In the genomic region with DNA sequence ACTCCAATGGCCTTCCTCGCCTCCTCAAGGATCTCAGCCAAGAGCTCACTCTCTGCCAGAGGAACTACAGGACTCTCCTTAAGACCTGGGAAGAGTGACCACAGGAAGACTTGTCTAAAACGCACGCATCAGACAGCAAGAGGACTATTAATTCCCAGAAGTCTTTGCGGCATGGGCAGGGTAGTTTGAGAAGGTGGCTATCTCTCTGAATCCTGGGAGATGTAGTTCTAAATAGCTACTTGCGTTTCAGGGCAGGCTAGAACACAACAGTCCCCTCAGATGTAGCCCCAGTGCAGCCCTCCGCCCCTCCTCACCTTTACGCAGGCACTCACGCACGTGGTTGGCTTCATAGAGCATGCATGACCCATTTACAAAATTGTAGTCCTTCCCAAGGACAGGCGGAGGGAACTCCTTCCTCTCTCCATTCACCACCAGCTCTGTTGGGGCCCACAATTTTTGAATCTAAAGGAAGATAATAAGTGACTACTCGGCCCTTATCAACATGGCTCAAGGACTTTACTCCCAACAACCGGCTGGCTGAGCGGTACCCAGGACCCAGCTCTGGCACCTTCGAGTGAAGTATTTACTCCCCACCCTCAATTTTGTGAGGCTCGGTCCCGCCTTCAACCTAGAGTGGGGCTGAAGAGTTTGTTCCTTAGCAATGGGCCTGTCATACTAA, we compare ENCODE assay signal across 8 mouse cellular contexts. TPM values are rescaled to one million over a fixed set of nuclear protein-coding genes. Genes with fewer than 3 reads are reported as not detected.
A peak's percentile ranks its signal among the peaks of the same experiment; 100 is the strongest.
DNase-seq lines count a peak whose midpoint lies in the region; ATAC-seq and TF ChIP-seq lines count a peak whose summit lies in the region.

No protein-coding gene starts in this region.

- intact Hi-C loops in heart, adult 2 months (cut with DNase I), result no loop called here
- intact Hi-C loops in heart, postnatal 36 days (cut with DNase I), result no loop called here

- DNase-seq in heart, adult 2 months, result no peak
- DNase-seq in heart, postnatal 36 days, result no peak
- DNase-seq in ZHBTc4 (ENCODE audit: low read depth, low spot score), result peak; percentile 84
- DNase-seq in lung, postnatal 0 days (ENCODE audit: low spot score), result peak; percentile 72
- no peak for DNase-seq in layer of hippocampus, postnatal 25 days (ENCODE audit: extremely low spot score in 1 of 2, low spot score in 1 of 2)
- no peak for DNase-seq in ovary, adult 18-20 months (ENCODE audit: low spot score)
- DNase-seq in spleen, postnatal 36 days (ENCODE audit: low spot score in 2 of 2), result no peak

- TF ChIP-seq EP300 in heart, adult 2 months (IDR thresholded peaks at IDR 0.05; ENCODE audit: insufficient read depth, low read depth, low read length), result no peak
- TF ChIP-seq EP300 in lung, postnatal 0 days (IDR thresholded peaks at IDR 0.05), result no peak

- no peaks in the 10 kb centered on the region for H3K27me3 ChIP-seq in heart, adult 2 months (ENCODE audit: control insufficient read depth, insufficient read depth, low read length)
- no peaks in the 10 kb centered on the region for H3K27me3 ChIP-seq in intestine, postnatal 0 days (replicated peaks; ENCODE audit: control insufficient read depth, insufficient read depth, low read length)
- H3K27me3 ChIP-seq in lung, postnatal 0 days (replicated peaks; ENCODE audit: insufficient read depth, low read length), result no peaks in the 10 kb centered on the region

- no peaks in the 10 kb centered on the region for H3K9me3 ChIP-seq in intestine, postnatal 0 days (ENCODE audit: control insufficient read depth)
- no peaks in the 10 kb centered on the region for H3K9me3 ChIP-seq in lung, postnatal 0 days (ENCODE audit: low read length)

- peak overlapping the region; percentile 51; the same call in 1 of the 2 replicates for H3K27ac ChIP-seq in heart, adult 2 months
- H3K27ac ChIP-seq in intestine, postnatal 0 days (ENCODE audit: low read depth, low read length), result peak overlapping the region; percentile 69; the same call in 1 of the 2 replicates
- H3K27ac ChIP-seq in lung, postnatal 0 days (ENCODE audit: low read length), result no peak overlapping the region

- WGBS in heart, adult 2 months, result 67% methylated on average over 16 of the region's 16 CpGs
- WGBS in intestine, postnatal 0 days, result 32% methylated on average over 16 of the region's 16 CpGs
- WGBS in lung, postnatal 0 days, result 51% methylated on average over 16 of the region's 16 CpGs

- H3K9ac ChIP-seq in heart, adult 2 months (ENCODE audit: low read depth, low read length), result peak overlapping the region; percentile 42
- no peak overlapping the region for H3K9ac ChIP-seq in intestine, postnatal 0 days (ENCODE audit: low read depth, low read length)
- H3K9ac ChIP-seq in lung, postnatal 0 days (replicated peaks; ENCODE audit: low read depth), result no peak overlapping the region

- 0 out of 2 replicates have a peak, but pooled peaks have one; percentile 29 for TF ChIP-seq POLR2A in heart, adult 2 months (IDR thresholded peaks at IDR 0.05; ENCODE audit: insufficient read depth, low read depth, low read length)

- H3K4me1 ChIP-seq in heart, adult 2 months (ENCODE audit: control insufficient read depth, insufficient read depth, low read length), result no peaks in the 10 kb centered on the region
- H3K4me1 ChIP-seq in intestine, postnatal 0 days (replicated peaks; ENCODE audit: control insufficient read depth, insufficient read depth, low read length), result no peaks in the 10 kb centered on the region
- H3K4me1 ChIP-seq in lung, postnatal 0 days (ENCODE audit: insufficient read depth, low read depth, low read length), result 0 out of 2 replicates have a peak, but pooled peaks cover 2% of the 10 kb centered on the region

- H3K36me3 ChIP-seq in heart, adult 2 months (ENCODE audit: control insufficient read depth, insufficient read depth, low read length), result no peaks in the 10 kb centered on the region
- no peaks in the 10 kb centered on the region for H3K36me3 ChIP-seq in intestine, postnatal 0 days (ENCODE audit: control insufficient read depth, insufficient read depth)
- H3K36me3 ChIP-seq in lung, postnatal 0 days (ENCODE audit: insufficient read depth, low read length), result no peaks in the 10 kb centered on the region

- peak; percentile 69 for ATAC-seq in intestine, postnatal 0 days
- peak; percentile 55 for ATAC-seq in lung, postnatal 0 days

- peak overlapping the region; percentile 39; the same call in 1 of the 2 replicates for H3K4me3 ChIP-seq in heart, adult 2 months
- H3K4me3 ChIP-seq in intestine, postnatal 0 days (ENCODE audit: low read depth, low read length), result peak overlapping the region; percentile 17
- 0 out of 2 replicates have a peak overlapping the region, but pooled peaks have one; percentile 12 for H3K4me3 ChIP-seq in lung, postnatal 0 days (ENCODE audit: low read depth, low read length)

- peak overlapping the region; percentile 59 for H3K4me2 ChIP-seq in intestine, postnatal 0 days (replicated peaks; ENCODE audit: low read depth)
- 0 out of 2 replicates have a peak overlapping the region, but pooled peaks have one; percentile 20 for H3K4me2 ChIP-seq in lung, postnatal 0 days (replicated peaks; ENCODE audit: low read depth, low read length)

- no peaks in the 10 kb centered on the region for H3K79me2 ChIP-seq in heart, adult 2 months (replicated peaks; ENCODE audit: control insufficient read depth, insufficient read depth, low read length)

- TF ChIP-seq CTCF in heart, adult 2 months (IDR thresholded peaks at IDR 0.05), result no peak
- TF ChIP-seq CTCF in intestine, postnatal 0 days (IDR thresholded peaks at IDR 0.05; ENCODE audit: low read depth), result no peak
- TF ChIP-seq CTCF in lung, postnatal 0 days (IDR thresholded peaks at IDR 0.05), result no peak

RNA-seq across cellular contexts. Expression of gene Tulp2, which starts 6.2 kb away (rescaled TPM):
- total RNA-seq in heart, adult 2 months (2021), result not detected
- 0.20 and 0.27 TPM in 2 replicates for polyA plus RNA-seq in heart, adult 2 months (2012; rRNA removed)
- total RNA-seq in heart, postnatal 36 days (2021), result under 1 TPM in 1 of 2 experiments, not detected in 1; 0.16 TPM
- polyA plus RNA-seq in intestine, postnatal 0 days (2015; fragmentation: Nextera tagmentation; extraction: Ambion mirVana), result 0.65 and 0.78 TPM in 2 replicates
- polyA plus RNA-seq in lung, postnatal 0 days (2015; fragmentation: Nextera tagmentation; extraction: Ambion mirVana), result 0.25 and 0.52 TPM in 2 replicates
- not detected for total RNA-seq in layer of hippocampus, postnatal 25 days (2021)

RNA-seq across cellular contexts. Expression of gene Bax, which starts 8.7 kb away (rescaled TPM):
- 10 to 100 TPM; 21.9 to 25.9 TPM for total RNA-seq in heart, adult 2 months (2021)
- polyA plus RNA-seq in heart, adult 2 months (2012; rRNA removed), result 46.6 and 47.2 TPM in 2 replicates
- 10 to 100 TPM; 26.9 to 28.5 TPM for total RNA-seq in heart, postnatal 36 days (2021)
- 173 and 180 TPM in 2 replicates for polyA plus RNA-seq in intestine, postnatal 0 days (2015; fragmentation: Nextera tagmentation; extraction: Ambion mirVana)
- 144 and 155 TPM in 2 replicates for polyA plus RNA-seq in lung, postnatal 0 days (2015; fragmentation: Nextera tagmentation; extraction: Ambion mirVana)
- total RNA-seq in layer of hippocampus, postnatal 25 days (2021), result 10 to 100 TPM; 81.6 to 82.1 TPM

RNA-seq across cellular contexts. Expression of gene Gm45808, which starts 11.2 kb away (rescaled TPM):
- total RNA-seq in heart, adult 2 months (2021), result 1 to 10 TPM; 4.8 to 8.1 TPM
- 1.6 and 2.5 TPM in 2 replicates for polyA plus RNA-seq in heart, adult 2 months (2012; rRNA removed)
- total RNA-seq in heart, postnatal 36 days (2021), result 1 to 10 TPM; 5.4 to 5.8 TPM
- polyA plus RNA-seq in intestine, postnatal 0 days (2015; fragmentation: Nextera tagmentation; extraction: Ambion mirVana), result not detected in 2 replicates
- not detected in 2 replicates for polyA plus RNA-seq in lung, postnatal 0 days (2015; fragmentation: Nextera tagmentation; extraction: Ambion mirVana)
- total RNA-seq in layer of hippocampus, postnatal 25 days (2021), result 1 to 10 TPM in 1 of 2 experiments, under 1 TPM in 1; 0.63 to 1.1 TPM

RNA-seq across cellular contexts. Expression of gene Dhdh, which starts 13.2 kb away (rescaled TPM):
- 1 to 10 TPM; 8.2 to 8.9 TPM for total RNA-seq in heart, adult 2 months (2021)
- polyA plus RNA-seq in heart, adult 2 months (2012; rRNA removed), result 6.4 and 10.1 TPM in 2 replicates
- total RNA-seq in heart, postnatal 36 days (2021), result 1 to 10 TPM; 7.6 to 7.7 TPM
- polyA plus RNA-seq in intestine, postnatal 0 days (2015; fragmentation: Nextera tagmentation; extraction: Ambion mirVana), result 1.1 and 1.2 TPM in 2 replicates
- 3.5 and 4.5 TPM in 2 replicates for polyA plus RNA-seq in lung, postnatal 0 days (2015; fragmentation: Nextera tagmentation; extraction: Ambion mirVana)
- total RNA-seq in layer of hippocampus, postnatal 25 days (2021), result 1 to 10 TPM; 3.1 to 5.7 TPM

RNA-seq across cellular contexts. Expression of gene Ftl1, which starts 15.7 kb away (rescaled TPM):
- 100 to 1,000 TPM; 213 to 308 TPM for total RNA-seq in heart, adult 2 months (2021)
- polyA plus RNA-seq in heart, adult 2 months (2012; rRNA removed), result 505 and 903 TPM in 2 replicates
- total RNA-seq in heart, postnatal 36 days (2021), result 100 to 1,000 TPM; 246 to 262 TPM
- polyA plus RNA-seq in intestine, postnatal 0 days (2015; fragmentation: Nextera tagmentation; extraction: Ambion mirVana), result 13,232 and 14,059 TPM in 2 replicates
- 5,808 and 6,026 TPM in 2 replicates for polyA plus RNA-seq in lung, postnatal 0 days (2015; fragmentation: Nextera tagmentation; extraction: Ambion mirVana)
- total RNA-seq in layer of hippocampus, postnatal 25 days (2021), result 100 to 1,000 TPM; 204 to 228 TPM

Comparison
In these comparisons a context has a peak if more than half of its experiments do, and no peak if none do; other contexts are left out.
1. DNase-seq: peak in ZHBTc4 (single experiment) and lung, postnatal 0 days (single experiment); none in heart, adult 2 months (0 of 2), heart, postnatal 36 days (0 of 2), layer of hippocampus, postnatal 25 days (0 of 2), ovary, adult 18-20 months (single experiment) and spleen, postnatal 36 days (0 of 2).
2. Peak in every context shown above with its lines, with median percentiles within 50 percentile points of each other: H3K4me3 ChIP-seq.